Comparison of ENCODE assay signal across 20 mouse cellular contexts in genomic region chr11:63162806-63163205, GRCm38 (mm10). TPM values are rescaled to one million over a fixed set of nuclear protein-coding genes. Genes with fewer than 3 reads are reported as not detected.
DNase-seq lines count a peak whose midpoint lies in the region; ATAC-seq and TF ChIP-seq lines count a peak whose summit lies in the region.
"Had no signal": no experiment of that assay in that cellular context is flagged by ENCODE, and none has a peak within 500 bp of the region (broad histone marks: within the 10 kb centered on the region; RNA-seq: fewer than 3 reads in every experiment).

No protein-coding gene starts in this region.

- ATAC-seq in kidney, embryonic 16.5 days (ENCODE audit: low FRiP score, low TSS enrichment) = no peak
- no peak for ATAC-seq in midbrain, postnatal 0 days (ENCODE audit: low FRiP score)
- no peak for ATAC-seq in midbrain, embryonic 16.5 days
- ATAC-seq: activated CD4-positive, CD25-positive, alpha-beta regulatory T cell, adult 4 months; forebrain, embryonic 16.5 days had no signal

- DNase-seq in gastrocnemius, adult 2 months = no peak
- no peak for DNase-seq in gastrocnemius, adult 18-20 months (ENCODE audit: low spot score)
- peak; percentile 8 for DNase-seq in kidney, postnatal 10 days
- peak; percentile 14 for DNase-seq in midbrain, postnatal 0 days (ENCODE audit: low spot score)
- DNase-seq in B cell, adult 2 months = no peak
- DNase-seq: cerebellum, adult 9-10 months; kidney, adult 18-20 months; spleen, adult 18-20 months had no signal

- H3K9ac ChIP-seq in kidney, embryonic 16.5 days (replicated peaks; ENCODE audit: low read length) = no peak overlapping the region
- no peak overlapping the region for H3K9ac ChIP-seq in midbrain, postnatal 0 days (replicated peaks; ENCODE audit: low read length, poor library complexity, severe bottlenecking)
- no peak overlapping the region for H3K9ac ChIP-seq in midbrain, embryonic 16.5 days (ENCODE audit: low read depth, low read length)
- H3K9ac ChIP-seq: embryonic facial prominence, embryonic 15.5 days; hindbrain, embryonic 12.5 days; limb, embryonic 12.5 days; lung, embryonic 14.5 days; midbrain, embryonic 12.5 days had no signal

- H3K36me3 ChIP-seq in kidney, embryonic 16.5 days (ENCODE audit: insufficient read depth, low read length) = peaks cover 10% of the 10 kb centered on the region; the same call in 1 of the 2 replicates
- H3K36me3 ChIP-seq in midbrain, postnatal 0 days (ENCODE audit: insufficient read depth, low read length) = no peaks in the 10 kb centered on the region
- no peaks in the 10 kb centered on the region for H3K36me3 ChIP-seq in midbrain, embryonic 16.5 days (ENCODE audit: control insufficient read depth, insufficient read depth, low read length)
- H3K36me3 ChIP-seq: midbrain, embryonic 12.5 days had no signal

- no peaks in the 10 kb centered on the region for H3K4me1 ChIP-seq in kidney, embryonic 16.5 days (ENCODE audit: insufficient read depth, low read length)
- no peaks in the 10 kb centered on the region; the same call in 1 of the 2 replicates for H3K4me1 ChIP-seq in midbrain, postnatal 0 days (ENCODE audit: insufficient read depth, low read length)
- H3K4me1 ChIP-seq in midbrain, embryonic 16.5 days (ENCODE audit: control insufficient read depth, insufficient read depth, low read length) = no peaks in the 10 kb centered on the region
- H3K4me1 ChIP-seq: embryonic facial prominence, embryonic 15.5 days; hindbrain, embryonic 12.5 days; midbrain, embryonic 12.5 days had no signal

- H3K4me2 ChIP-seq in kidney, embryonic 16.5 days (replicated peaks; ENCODE audit: low read depth, low read length) = no peak overlapping the region
- H3K4me2 ChIP-seq in midbrain, postnatal 0 days (ENCODE audit: low read depth, low read length, poor library complexity, severe bottlenecking) = no peak overlapping the region
- no peak overlapping the region for H3K4me2 ChIP-seq in midbrain, embryonic 16.5 days (ENCODE audit: low read length)
- H3K4me2 ChIP-seq: embryonic facial prominence, embryonic 15.5 days; hindbrain, embryonic 12.5 days; limb, embryonic 12.5 days; liver, embryonic 11.5 days; lung, embryonic 14.5 days; midbrain, embryonic 12.5 days had no signal

- intact Hi-C loops in gastrocnemius, adult 2 months (cut with DNase I) = loop anchor here (10.0 kb wide), 1 partner anchor 408 kb away; the partner anchor contains the start of gene Gm10428

- TF ChIP-seq CTCF in gastrocnemius, adult 2 months (IDR thresholded peaks at IDR 0.05) = no peak
- TF ChIP-seq CTCF in midbrain, postnatal 0 days (IDR thresholded peaks at IDR 0.05) = no peak

- H3K4me3 ChIP-seq in gastrocnemius, adult 2 months = no peak overlapping the region
- H3K4me3 ChIP-seq in kidney, embryonic 16.5 days (ENCODE audit: low read length) = no peak overlapping the region
- no peak overlapping the region for H3K4me3 ChIP-seq in midbrain, postnatal 0 days (ENCODE audit: low read depth, low read length)
- H3K4me3 ChIP-seq in midbrain, embryonic 16.5 days (ENCODE audit: low read depth, low read length) = no peak overlapping the region
- H3K4me3 ChIP-seq: embryonic facial prominence, embryonic 15.5 days; hindbrain, embryonic 12.5 days; limb, embryonic 12.5 days; midbrain, embryonic 12.5 days had no signal

- 82% methylated on average over 2 of the region's 2 CpGs for WGBS in kidney, embryonic 16.5 days
- 80% methylated on average over 2 of the region's 2 CpGs for WGBS in midbrain, postnatal 0 days
- WGBS in midbrain, embryonic 16.5 days = 84% methylated on average over 2 of the region's 2 CpGs

- peak overlapping the region; percentile 57 for H3K27ac ChIP-seq in gastrocnemius, adult 2 months
- no peak overlapping the region for H3K27ac ChIP-seq in kidney, embryonic 16.5 days (ENCODE audit: low read length)
- H3K27ac ChIP-seq in midbrain, postnatal 0 days (ENCODE audit: low read depth, low read length) = no peak overlapping the region
- no peak overlapping the region for H3K27ac ChIP-seq in midbrain, embryonic 16.5 days (ENCODE audit: low read length)
- H3K27ac ChIP-seq: embryonic facial prominence, embryonic 15.5 days; hindbrain, embryonic 12.5 days; kidney, postnatal 0 days; limb, embryonic 12.5 days; midbrain, embryonic 12.5 days had no signal

- H3K27me3 ChIP-seq in kidney, embryonic 16.5 days (ENCODE audit: insufficient read depth, low read length) = no peaks in the 10 kb centered on the region
- H3K27me3 ChIP-seq in midbrain, postnatal 0 days (ENCODE audit: insufficient read depth, low read length) = no peaks in the 10 kb centered on the region
- H3K27me3 ChIP-seq in midbrain, embryonic 16.5 days (ENCODE audit: control insufficient read depth, insufficient read depth, low read depth, low read length) = no peaks in the 10 kb centered on the region
- H3K27me3 ChIP-seq: embryonic facial prominence, embryonic 15.5 days; hindbrain, embryonic 12.5 days; limb, embryonic 12.5 days; midbrain, embryonic 12.5 days had no signal

- H3K9me3 ChIP-seq in kidney, embryonic 16.5 days (ENCODE audit: low read length) = no peaks in the 10 kb centered on the region
- no peaks in the 10 kb centered on the region for H3K9me3 ChIP-seq in midbrain, postnatal 0 days (ENCODE audit: low read length)
- no peaks in the 10 kb centered on the region for H3K9me3 ChIP-seq in midbrain, embryonic 16.5 days (replicated peaks; ENCODE audit: control insufficient read depth, low read length, poor library complexity, severe bottlenecking)
- H3K9me3 ChIP-seq: embryonic facial prominence, embryonic 15.5 days; hindbrain, embryonic 12.5 days; limb, embryonic 12.5 days; midbrain, embryonic 12.5 days had no signal

RNA-seq across cellular contexts. Expression of gene Pmp22, which starts 34.0 kb away (rescaled TPM):
- total RNA-seq in gastrocnemius, adult 2 months (2021) = 10 to 100 TPM; 28.8 to 43.1 TPM
- total RNA-seq in gastrocnemius, adult 18-20 months (2021) = 10 to 100 TPM; 29.9 to 33.8 TPM
- polyA plus RNA-seq in kidney, embryonic 16.5 days (2015; fragmentation: Nextera tagmentation; extraction: Ambion mirVana) = 121 and 130 TPM in 2 replicates
- total RNA-seq in midbrain, postnatal 0 days (2014; rRNA removed) = 39.1 and 40.1 TPM in 2 replicates
- polyA plus RNA-seq in midbrain, postnatal 0 days (2015; fragmentation: Nextera tagmentation; extraction: Ambion mirVana) = 29.8 and 31.6 TPM in 2 replicates
- 22.6 and 23.6 TPM in 2 replicates for polyA plus RNA-seq in midbrain, embryonic 16.5 days (2015; fragmentation: Nextera tagmentation; extraction: Ambion mirVana)
- total RNA-seq: common myeloid progenitor, adult 5-6 weeks had no signal
- polyA plus RNA-seq: activated CD4-positive, CD25-positive, alpha-beta regulatory T cell, adult 4 months had no signal

Comparison
In these comparisons a context has a peak if more than half of its experiments do, and no peak if none do; other contexts are left out.
1. DNase-seq: peak in kidney, postnatal 10 days (single experiment) and midbrain, postnatal 0 days (single experiment); none in gastrocnemius, adult 2 months (single experiment), gastrocnemius, adult 18-20 months (single experiment) and B cell, adult 2 months (0 of 2).